Mouse (Mus musculus) myocyte (in vitro differentiated cells): ENCODE results near the gene Nme4.

Experiments
- CEBPB ChIP-seq: IDR thresholded peaks from 2 replicates; pipeline ENCODE4 v1.6.1; 2011; ENCODE audit warnings: mild to moderate bottlenecking, moderate library complexity; ENCODE audit not compliant: poor library complexity, insufficient read depth, severe bottlenecking
- E2F4 ChIP-seq: IDR thresholded peaks from one replicate; pipeline ENCODE4 v1.6.1; 2011; ENCODE audit warnings: mild to moderate bottlenecking, control low read depth, moderate library complexity; ENCODE audit not compliant: insufficient read depth
- MAX ChIP-seq: IDR thresholded peaks from one replicate; pipeline ENCODE4 v1.6.1; 2011; ENCODE audit warnings: low read depth, mild to moderate bottlenecking, control low read depth
- MYOD1 ChIP-seq, 3 experiments: IDR thresholded peaks; one replicate each; pipeline ENCODE4 v1.6.1; 2011; ENCODE audit warnings: control low read depth in 2 of 3, low read depth in 2 of 3, mild to moderate bottlenecking in 2 of 3, moderate library complexity in 1 of 3; ENCODE audit not compliant: insufficient read length in 2 of 3, control insufficient read depth in 1 of 3
- POLR2A ChIP-seq: IDR thresholded peaks from one replicate; pipeline ENCODE4 v1.6.1; 2011; ENCODE audit warnings: low read depth, mild to moderate bottlenecking, control low read depth, moderate library complexity; ENCODE audit not compliant: insufficient read length
- POLR2AphosphoS2 ChIP-seq: IDR thresholded peaks from one replicate; pipeline ENCODE4 v1.6.1; 2011; ENCODE audit warnings: low read depth, control low read depth; ENCODE audit not compliant: insufficient read length
- SRF ChIP-seq: IDR thresholded peaks from one replicate; pipeline ENCODE4 v1.6.1; 2011; ENCODE audit warnings: low read depth; ENCODE audit not compliant: control insufficient read depth, insufficient read length
- TCF12 ChIP-seq: IDR thresholded peaks from one replicate; pipeline ENCODE4 v1.6.1; 2011; ENCODE audit warnings: mild to moderate bottlenecking, control low read depth; ENCODE audit not compliant: poor library complexity, insufficient read depth, severe bottlenecking
- USF1 ChIP-seq: IDR thresholded peaks from one replicate; pipeline ENCODE4 v1.6.1; 2011; ENCODE audit warnings: low read depth, mild to moderate bottlenecking, control low read depth, moderate library complexity

GRCm38 (mm10) chr17:26142796-26143195 is 47.4 kb upstream of the Nme4 start:
- no peak for TF ChIP-seq POLR2A
- no peak for TF ChIP-seq TCF12
- TF ChIP-seq E2F4, result no peak
- TF ChIP-seq MYOD1 (IDR thresholded peaks at IDR 0.05; ENCODE audit: control insufficient read depth in 1 of 3, insufficient read length in 2 of 3, low read depth in 2 of 3), result no peak
- no peak for TF ChIP-seq POLR2AphosphoS2
- TF ChIP-seq SRF, result no peak
- no peak for TF ChIP-seq USF1
- no peak for TF ChIP-seq CEBPB
- no peak for TF ChIP-seq MAX
